Mouse (Mus musculus) E14TG2a.4 (cell line): ENCODE results near the gene Aff3.

Source experiments
- CTCF ChIP-seq: conservative IDR thresholded peaks from 2 replicates; pipeline ENCODE4 v1.5.1; 2014; ENCODE audit warnings: low read length
- POU5F1 ChIP-seq: IDR thresholded peaks from 2 replicates; pipeline ENCODE4 v1.6.1; 2014; ENCODE audit warnings: low read length, borderline replicate concordance

DNA sequence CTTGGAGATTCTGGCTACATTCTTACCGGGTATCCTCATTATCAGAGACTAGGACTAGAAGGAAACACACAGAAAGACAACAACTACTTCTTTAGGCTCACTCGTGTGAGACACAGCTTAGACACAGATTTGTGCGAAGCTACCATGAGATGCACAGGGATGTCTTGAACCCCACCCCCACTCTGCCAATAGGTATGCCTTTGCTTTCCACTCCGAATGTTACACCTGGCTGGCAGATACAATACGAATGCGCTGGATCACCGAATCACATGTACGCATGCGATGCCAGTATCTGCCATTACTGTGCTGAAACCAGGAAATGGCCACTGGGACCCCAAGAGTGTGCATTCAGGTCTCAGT is 370.4 kb downstream of the Aff3 start:
- TF ChIP-seq CTCF (no peak), POU5F1 (no peak)
